Mouse (Mus musculus) brain, embryonic 18.5 days (tissue): Measurements from ENCODE around the gene Fam49a.

ENCODE experiments used
- DNase-seq: peaks from one replicate; pipeline ENCODE4 v3.0.0-alpha.2; 2012; ENCODE audit warnings: low read depth, low spot score

Fam49a gene

GRCm38 (mm10) chr12:12266552-12266951 is 4.6 kb downstream of the Fam49a start:
- DNase-seq: no peak

- DNase-seq: no peak
Observed at GRCm38 (mm10) chr12:12270495-12270894, 8.6 kb downstream of the Fam49a start.

GRCm38 (mm10) chr12:12274115-12274514 is 12.2 kb downstream of the Fam49a start:
- peak; percentile 55 for DNase-seq

GRCm38 (mm10) chr12:12275124-12275779 is 13.3 kb downstream of the Fam49a start:
- no peak for DNase-seq

- DNase-seq: no peak
Observed at GRCm38 (mm10) chr12:12277741-12278463, 16.0 kb downstream of the Fam49a start.

GRCm38 (mm10) chr12:12278464-12278872 is 16.5 kb downstream of the Fam49a start:
- no peak for DNase-seq

GRCm38 (mm10) chr12:12283702-12284288 is 21.9 kb downstream of the Fam49a start:
- no peak for DNase-seq

GRCm38 (mm10) chr12:12284521-12284920 is 22.6 kb downstream of the Fam49a start:
- no peak for DNase-seq

- no peak for DNase-seq
Observed at GRCm38 (mm10) chr12:12287131-12287786, 25.3 kb downstream of the Fam49a start.

GRCm38 (mm10) chr12:12287787-12288132 is 25.8 kb downstream of the Fam49a start:
- peak; percentile 78 for DNase-seq

GRCm38 (mm10) chr12:12288586-12288985 is 26.6 kb downstream of the Fam49a start:
- peak; percentile 22 for DNase-seq

GRCm38 (mm10) chr12:12289636-12290035 is 27.7 kb downstream of the Fam49a start:
- no peak for DNase-seq

GRCm38 (mm10) chr12:12292043-12292618 is 30.2 kb downstream of the Fam49a start:
- no peak for DNase-seq

GRCm38 (mm10) chr12:12294380-12295171 is 32.6 kb downstream of the Fam49a start:
- no peak for DNase-seq

GRCm38 (mm10) chr12:12298451-12298850 is 36.5 kb downstream of the Fam49a start:
- DNase-seq: no peak

- no peak for DNase-seq
Observed at GRCm38 (mm10) chr12:12299303-12299702, 37.4 kb downstream of the Fam49a start.

- DNase-seq: no peak
Observed at GRCm38 (mm10) chr12:12301149-12301548, 39.2 kb downstream of the Fam49a start.

GRCm38 (mm10) chr12:12301815-12302214 is 39.9 kb downstream of the Fam49a start:
- no peak for DNase-seq

GRCm38 (mm10) chr12:12306214-12306613 is 44.3 kb downstream of the Fam49a start:
- DNase-seq: no peak

GRCm38 (mm10) chr12:12306814-12307213 is 44.9 kb downstream of the Fam49a start:
- DNase-seq: no peak

- no peak for DNase-seq
Observed at GRCm38 (mm10) chr12:12307245-12307644, 45.3 kb downstream of the Fam49a start.
